ENCODE assay signal across 14 mouse cellular contexts in genomic region chr9:57774168-57774567, GRCm38 (mm10). TPM values are rescaled to one million over a fixed set of nuclear protein-coding genes. Genes with fewer than 3 reads are reported as not detected.
DNase-seq lines count a peak whose midpoint lies in the region; ATAC-seq and TF ChIP-seq lines count a peak whose summit lies in the region.
"Had no signal": no experiment of that assay in that cellular context is flagged by ENCODE, and none has a peak within 500 bp of the region (broad histone marks: within the 10 kb centered on the region; RNA-seq: fewer than 3 reads in every experiment).

No protein-coding gene starts in this region.

- H3K27me3 ChIP-seq in forebrain, embryonic 10.5 days (ENCODE audit: poor library complexity, severe bottlenecking), result no peaks in the 10 kb centered on the region
- H3K27me3 ChIP-seq in forebrain, embryonic 15.5 days, result no peaks in the 10 kb centered on the region
- H3K27me3 ChIP-seq in lung, postnatal 0 days (replicated peaks; ENCODE audit: insufficient read depth, low read length), result no peaks in the 10 kb centered on the region
- no peaks in the 10 kb centered on the region for H3K27me3 ChIP-seq in forebrain, embryonic 16.5 days (replicated peaks; ENCODE audit: control insufficient read depth, insufficient read depth, low read length)
- H3K27me3 ChIP-seq: limb, embryonic 12.5 days had no signal

- no peak overlapping the region for H3K4me2 ChIP-seq in forebrain, embryonic 15.5 days (replicated peaks)
- no peak overlapping the region for H3K4me2 ChIP-seq in lung, postnatal 0 days (replicated peaks; ENCODE audit: low read depth, low read length)
- H3K4me2 ChIP-seq in forebrain, embryonic 16.5 days (ENCODE audit: low read length), result no peak overlapping the region
- H3K4me2 ChIP-seq: limb, embryonic 12.5 days had no signal

- TF ChIP-seq EP300 in lung, postnatal 0 days (IDR thresholded peaks at IDR 0.05), result no peak

- TF ChIP-seq CTCF in lung, postnatal 0 days (IDR thresholded peaks at IDR 0.05), result peak; percentile 69
- TF ChIP-seq CTCF in brain, embryonic 14.5 days (IDR thresholded peaks at IDR 0.05; ENCODE audit: borderline replicate concordance, extremely low read depth, insufficient read depth, insufficient read length), result no peak

- H3K4me3 ChIP-seq in forebrain, embryonic 10.5 days, result no peak overlapping the region
- H3K4me3 ChIP-seq in forebrain, embryonic 15.5 days, result no peak overlapping the region
- H3K4me3 ChIP-seq in lung, postnatal 0 days (ENCODE audit: low read depth, low read length), result no peak overlapping the region
- H3K4me3 ChIP-seq in forebrain, embryonic 16.5 days (replicated peaks; ENCODE audit: low read length), result no peak overlapping the region
- H3K4me3 ChIP-seq: limb, embryonic 12.5 days; myocyte had no signal

- TF ChIP-seq POLR2A in brain, embryonic 14.5 days (IDR thresholded peaks at IDR 0.05; ENCODE audit: borderline replicate concordance, extremely low read depth, insufficient read depth, insufficient read length, poor library complexity, severe bottlenecking), result no peak

- no peak overlapping the region for H3K9ac ChIP-seq in forebrain, embryonic 15.5 days (replicated peaks)
- H3K9ac ChIP-seq in lung, postnatal 0 days (replicated peaks; ENCODE audit: low read depth), result no peak overlapping the region
- no peak overlapping the region for H3K9ac ChIP-seq in forebrain, embryonic 16.5 days (replicated peaks; ENCODE audit: low read depth, low read length)
- H3K9ac ChIP-seq: limb, embryonic 12.5 days had no signal

- H3K36me3 ChIP-seq in forebrain, embryonic 10.5 days (replicated peaks), result 0 out of 2 replicates have a peak, but pooled peaks cover 2% of the 10 kb centered on the region
- no peaks in the 10 kb centered on the region for H3K36me3 ChIP-seq in forebrain, embryonic 15.5 days
- H3K36me3 ChIP-seq in lung, postnatal 0 days (ENCODE audit: insufficient read depth, low read length), result no peaks in the 10 kb centered on the region
- no peaks in the 10 kb centered on the region for H3K36me3 ChIP-seq in forebrain, embryonic 16.5 days (ENCODE audit: control insufficient read depth, insufficient read depth)
- H3K36me3 ChIP-seq: limb, embryonic 12.5 days had no signal

- peak overlapping the region; percentile 67; the same call in 1 of the 2 replicates for H3K27ac ChIP-seq in forebrain, embryonic 10.5 days
- H3K27ac ChIP-seq in forebrain, embryonic 15.5 days (replicated peaks), result no peak overlapping the region
- H3K27ac ChIP-seq in lung, postnatal 0 days (ENCODE audit: low read length), result no peak overlapping the region
- H3K27ac ChIP-seq in forebrain, embryonic 16.5 days (ENCODE audit: low read length), result no peak overlapping the region
- H3K27ac ChIP-seq: limb, embryonic 12.5 days had no signal

- DNase-seq in forebrain, embryonic 10.5 days (ENCODE audit: extremely low spot score, low spot score), result no peak
- peak; percentile 70 for DNase-seq in lung, postnatal 0 days (ENCODE audit: low spot score)
- no peak for DNase-seq in lung, postnatal 4 days
- peak; percentile 23 for DNase-seq in brain, embryonic 14.5 days (ENCODE audit: low read depth)
- peak; percentile 58 for DNase-seq in retina, postnatal 1 day
- no peak for DNase-seq in kidney, adult 8-10 months
- DNase-seq: adrenal gland, postnatal 14 days; gastrocnemius, postnatal 36 days; kidney, adult 11 months; right cerebral cortex, postnatal 14 days had no signal

- no peak for ATAC-seq in forebrain, embryonic 15.5 days (replicated peaks)
- peak; percentile 56 for ATAC-seq in lung, postnatal 0 days
- no peak for ATAC-seq in forebrain, embryonic 16.5 days

- 6% methylated on average over 1 of the region's 1 CpGs for WGBS in forebrain, embryonic 10.5 days
- 10% methylated on average over 1 of the region's 1 CpGs for WGBS in forebrain, embryonic 15.5 days
- 3% methylated on average over 1 of the region's 1 CpGs for whole genome bisulfite sequencing in lung, postnatal 0 days
- WGBS in forebrain, embryonic 16.5 days, result 11% methylated on average over 1 of the region's 1 CpGs

- peaks cover 20% of the 10 kb centered on the region for H3K4me1 ChIP-seq in forebrain, embryonic 10.5 days
- no peaks in the 10 kb centered on the region for H3K4me1 ChIP-seq in forebrain, embryonic 15.5 days
- H3K4me1 ChIP-seq in lung, postnatal 0 days (ENCODE audit: insufficient read depth, low read depth, low read length), result no peaks in the 10 kb centered on the region
- H3K4me1 ChIP-seq in forebrain, embryonic 16.5 days (replicated peaks; ENCODE audit: control insufficient read depth, insufficient read depth, low read length), result no peaks in the 10 kb centered on the region
- H3K4me1 ChIP-seq: limb, embryonic 12.5 days had no signal

- no peaks in the 10 kb centered on the region for H3K9me3 ChIP-seq in forebrain, embryonic 10.5 days
- no peaks in the 10 kb centered on the region for H3K9me3 ChIP-seq in forebrain, embryonic 15.5 days
- H3K9me3 ChIP-seq in lung, postnatal 0 days (ENCODE audit: low read length), result no peaks in the 10 kb centered on the region
- H3K9me3 ChIP-seq in forebrain, embryonic 16.5 days (ENCODE audit: control insufficient read depth, low read length), result no peaks in the 10 kb centered on the region
- H3K9me3 ChIP-seq: limb, embryonic 12.5 days had no signal

RNA-seq across cellular contexts. Expression of gene Clk3, which starts 8.5 kb away (rescaled TPM):
- 92.5 and 95.1 TPM in 2 replicates for polyA plus RNA-seq in forebrain, embryonic 10.5 days (2016; fragmentation: Nextera tagmentation; extraction: Ambion mirVana)
- 88.6 and 93.0 TPM in 2 replicates for polyA plus RNA-seq in forebrain, embryonic 15.5 days (2015; fragmentation: Nextera tagmentation; extraction: Ambion mirVana)
- 65.1 and 65.5 TPM in 2 replicates for polyA plus RNA-seq in lung, postnatal 0 days (2015; fragmentation: Nextera tagmentation; extraction: Ambion mirVana)
- 153 and 188 TPM in 2 replicates for polyA plus RNA-seq in brain, embryonic 14.5 days (2012; rRNA removed)
- polyA plus RNA-seq in forebrain, embryonic 16.5 days (2015; fragmentation: Nextera tagmentation; extraction: Ambion mirVana), result 88.9 and 97.4 TPM in 2 replicates

Comparison
In these comparisons a context has a peak if more than half of its experiments do, and no peak if none do; other contexts are left out.
1. DNase-seq: peak in lung, postnatal 0 days (single experiment), brain, embryonic 14.5 days (single experiment) and retina, postnatal 1 day (single experiment); none in forebrain, embryonic 10.5 days (single experiment), lung, postnatal 4 days (0 of 2) and kidney, adult 8-10 months (0 of 2).